Mouse (Mus musculus): ENCODE measurements around the gene Rgr. TPM values are rescaled to one million over a fixed set of nuclear protein-coding genes. Genes with fewer than 3 reads are reported as not detected.

Gene Rgr
- not detected for total RNA-seq (2022)

DNA sequence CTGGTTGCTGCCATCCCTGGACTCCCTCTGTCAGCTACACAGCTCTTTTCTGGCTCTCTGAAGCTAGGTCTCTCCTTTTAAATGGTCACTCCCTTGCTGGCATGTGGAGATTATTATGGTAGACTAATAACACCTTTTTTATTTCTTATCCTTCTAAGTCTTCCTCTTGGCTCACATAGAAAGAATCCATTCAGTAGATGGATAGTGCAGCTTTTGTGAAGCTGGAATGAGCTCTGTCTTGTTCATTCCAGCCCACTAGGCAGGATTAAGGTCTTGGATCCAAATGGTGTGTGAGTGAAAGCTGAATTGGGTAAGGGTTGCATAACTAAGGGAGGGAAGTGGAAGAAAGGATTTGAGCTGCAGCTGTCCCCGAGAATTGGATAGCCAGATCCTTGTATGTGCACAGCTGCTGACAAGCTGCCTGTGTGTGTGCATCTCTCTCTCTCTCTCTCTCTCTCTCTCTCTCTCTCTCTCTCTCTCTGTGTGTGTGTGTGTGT, at the start of gene Rgr:
TSS of gene Rgr (minus strand) at position 51 of the 497 bp plus-strand sequence.
- no peak for DNase-seq (ENCODE audit: low spot score in 2 of 2)

GRCm38 (mm10) chr14:37097956-37098530, 49.3 kb upstream of the Rgr start, which contains the start of gene Cdhr1:
TSS of gene Cdhr1 (minus strand) at chr14:37098347.
- DNase-seq (ENCODE audit: low spot score in 2 of 2) = no peak

- DNase-seq (ENCODE audit: low spot score in 2 of 2) = no peak
These were observed 46.8 kb upstream of the Rgr start for GRCm38 (mm10) chr14:37095556-37095955.

- no peak for DNase-seq (ENCODE audit: low spot score in 2 of 2)
These were observed 45.7 kb upstream of the Rgr start for GRCm38 (mm10) chr14:37094436-37094835.

DNA sequence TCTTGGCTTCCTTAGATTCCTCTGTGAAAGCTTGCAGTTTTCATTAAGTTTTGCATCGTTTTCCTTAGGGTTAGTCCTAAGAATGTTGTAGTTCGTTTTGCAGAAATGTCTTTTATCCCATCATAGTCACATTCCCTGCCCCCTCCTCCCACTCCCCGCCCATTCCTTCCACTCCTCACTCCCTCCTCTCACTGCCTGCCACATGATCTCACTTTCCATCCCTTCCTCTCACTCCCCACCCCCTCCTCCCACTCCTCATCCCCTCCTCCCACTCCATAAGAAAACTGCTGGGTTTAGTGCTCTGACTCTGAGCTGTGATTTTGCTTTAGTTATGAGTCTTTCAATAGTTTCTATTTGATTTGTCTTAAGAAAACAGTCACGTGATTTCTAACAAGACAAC, 35.0 kb upstream of the Rgr start:
- DNase-seq (ENCODE audit: low spot score in 2 of 2) = no peak

DNA sequence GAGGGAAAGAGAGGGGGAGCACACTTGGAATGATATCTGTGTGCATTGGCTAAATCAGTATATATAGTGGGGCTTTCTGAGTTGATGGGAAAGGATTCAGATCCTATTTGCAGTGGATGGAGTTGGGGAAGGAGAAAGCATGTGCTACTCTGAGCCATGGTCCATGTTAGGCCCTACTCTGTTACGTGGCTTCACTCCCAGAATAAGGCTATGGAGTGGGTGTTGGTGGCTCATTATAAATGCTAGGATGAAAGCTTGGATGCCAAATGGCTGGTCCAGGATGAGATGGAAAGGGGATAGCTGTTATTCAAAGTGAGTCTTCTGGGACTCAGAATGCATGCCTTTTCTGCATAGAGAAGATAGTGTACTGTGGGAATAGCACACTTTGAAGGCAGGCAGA, 32.0 kb upstream of the Rgr start:
- no peak for DNase-seq (ENCODE audit: low spot score in 2 of 2)

DNA sequence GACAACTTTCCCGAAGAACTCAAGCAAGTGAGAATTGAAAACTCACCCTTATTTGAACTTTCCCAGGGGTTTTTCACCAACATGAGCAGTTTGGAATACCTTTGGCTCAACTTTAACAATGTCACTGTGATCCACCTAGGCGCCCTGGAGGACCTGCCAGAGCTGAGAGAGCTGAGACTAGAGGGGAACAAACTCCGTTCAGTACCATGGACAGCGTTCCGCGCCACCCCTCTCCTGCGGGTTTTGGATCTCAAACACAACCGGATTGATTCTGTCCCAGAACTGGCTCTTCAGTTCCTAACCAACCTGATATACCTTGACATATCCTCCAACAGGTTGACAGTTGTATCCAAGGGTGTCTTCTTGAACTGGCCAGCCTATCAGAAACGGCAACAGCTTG, 19.8 kb upstream of the Rgr start:
- no peak for DNase-seq (ENCODE audit: low spot score in 2 of 2)

DNA sequence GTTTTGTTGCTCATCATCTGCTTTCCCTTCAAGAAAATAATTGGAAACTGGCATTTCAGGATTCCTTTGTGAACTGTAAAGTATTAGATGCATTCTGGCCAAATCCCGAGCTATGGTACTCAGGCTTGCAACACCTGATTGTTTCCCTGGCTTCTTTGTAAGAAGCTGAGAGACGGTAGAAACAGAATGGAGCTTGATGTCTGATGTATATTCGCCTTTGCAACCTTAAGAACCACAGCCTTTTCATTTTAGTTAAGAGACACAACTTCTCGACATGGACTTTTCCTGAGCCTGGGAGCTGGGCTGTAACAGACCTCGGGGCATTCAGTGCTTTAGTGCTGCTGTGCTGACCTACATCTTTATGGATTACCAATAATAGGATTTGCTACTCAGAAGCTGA, 18.9 kb upstream of the Rgr start, which contains the start of gene Lrit2:
TSS of gene Lrit2 (plus strand) at position 301 of the 400 bp plus-strand sequence.
- DNase-seq (ENCODE audit: low spot score in 2 of 2) = no peak

GRCm38 (mm10) chr14:37066636-37067035, 17.9 kb upstream of the Rgr start:
- no peak for DNase-seq (ENCODE audit: low spot score in 2 of 2)

DNA sequence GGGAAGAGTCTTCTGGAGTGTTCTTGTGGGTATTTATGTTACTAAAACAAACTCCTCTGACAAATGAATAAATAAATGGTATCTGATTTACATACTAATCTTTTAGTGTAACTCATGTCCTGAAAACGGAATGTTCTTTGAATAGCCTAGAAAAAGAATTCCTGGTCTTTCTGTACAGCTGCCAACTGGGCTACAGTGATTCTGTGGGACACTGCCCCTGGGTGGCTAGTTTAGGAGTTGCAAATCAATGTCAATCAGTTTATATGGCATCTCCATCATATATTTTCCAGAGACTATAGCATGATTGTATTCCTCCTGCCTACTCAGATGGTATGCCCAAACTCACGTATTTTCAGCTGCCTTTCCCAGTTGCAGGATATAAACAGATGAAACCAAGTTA, 16.1 kb upstream of the Rgr start:
- no peak for DNase-seq (ENCODE audit: low spot score in 2 of 2)

DNA sequence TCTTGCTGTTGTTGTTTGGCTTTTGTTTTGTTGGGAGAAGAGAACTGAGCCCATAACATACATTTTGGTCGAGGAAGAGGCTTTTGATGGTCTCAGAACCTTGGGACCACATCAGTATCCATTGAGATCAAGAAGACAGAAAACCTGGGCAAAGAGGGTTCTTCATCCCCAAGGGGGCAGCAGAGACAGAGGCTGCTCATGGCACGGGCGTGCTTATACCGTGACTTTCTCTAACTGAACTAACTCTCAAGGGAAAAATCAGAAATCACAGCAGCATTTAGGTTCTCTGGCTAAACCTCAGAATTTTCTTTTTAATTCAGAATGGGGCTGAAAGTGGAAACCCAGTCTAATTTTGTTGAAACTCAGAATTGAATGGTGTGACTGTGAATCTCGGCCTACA, 14.3 kb downstream of the Rgr start:
- no peak for DNase-seq (ENCODE audit: low spot score in 2 of 2)

DNA sequence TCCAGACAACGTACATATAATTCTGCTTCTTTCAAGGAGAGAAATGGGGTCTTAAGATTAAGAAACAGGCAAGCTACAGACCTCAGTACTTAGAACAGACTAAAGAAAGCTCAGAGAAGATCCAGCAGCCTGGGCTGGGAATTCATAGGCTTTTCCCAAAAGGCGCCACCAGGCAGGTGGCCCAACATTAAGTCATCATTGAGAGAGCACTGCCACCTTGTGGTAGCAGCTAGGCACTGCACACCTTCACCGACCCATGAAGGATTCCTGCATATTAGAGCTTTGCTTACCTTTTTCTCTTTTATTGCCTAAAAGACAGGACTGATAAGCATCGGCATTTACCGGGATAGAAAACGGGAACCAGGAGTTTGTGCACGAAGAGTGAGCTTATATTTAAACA, 15.5 kb downstream of the Rgr start:
- DNase-seq (ENCODE audit: low spot score in 2 of 2) = peak; percentile 13 to 36

DNA sequence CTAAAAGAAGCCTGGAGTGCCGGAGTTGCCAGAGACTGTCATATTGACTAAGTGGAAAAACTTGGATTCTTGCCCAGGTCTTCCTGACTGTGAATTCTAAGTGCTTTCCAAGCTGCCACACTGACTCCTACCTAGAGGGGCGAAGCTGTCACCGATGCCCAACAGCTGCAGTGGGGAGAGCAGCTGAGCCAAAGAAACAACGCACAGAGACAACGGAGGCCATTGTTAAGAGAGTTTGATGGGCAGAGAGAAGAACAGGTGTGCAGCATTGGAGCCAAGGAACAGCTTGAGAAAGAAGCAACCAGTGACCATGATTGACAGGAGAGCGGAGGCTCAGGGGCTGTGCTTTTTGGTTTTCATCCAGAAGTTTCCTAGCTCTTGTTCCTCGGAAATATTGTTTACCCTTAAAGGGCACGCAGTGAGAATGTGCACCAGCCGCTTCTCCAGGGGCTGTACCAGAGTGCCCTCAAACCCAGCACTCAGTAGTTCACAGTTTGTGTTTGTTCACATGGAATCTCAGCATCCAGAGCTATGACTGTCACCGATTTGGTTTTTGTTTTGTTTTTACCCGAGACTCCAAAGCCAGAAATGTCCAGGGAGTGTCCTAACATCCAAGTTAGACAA, 16.2 kb downstream of the Rgr start:
- no peak for DNase-seq (ENCODE audit: low spot score in 2 of 2)

GRCm38 (mm10) chr14:37028555-37028954, 20.2 kb downstream of the Rgr start:
- no peak for DNase-seq (ENCODE audit: low spot score in 2 of 2)

DNA sequence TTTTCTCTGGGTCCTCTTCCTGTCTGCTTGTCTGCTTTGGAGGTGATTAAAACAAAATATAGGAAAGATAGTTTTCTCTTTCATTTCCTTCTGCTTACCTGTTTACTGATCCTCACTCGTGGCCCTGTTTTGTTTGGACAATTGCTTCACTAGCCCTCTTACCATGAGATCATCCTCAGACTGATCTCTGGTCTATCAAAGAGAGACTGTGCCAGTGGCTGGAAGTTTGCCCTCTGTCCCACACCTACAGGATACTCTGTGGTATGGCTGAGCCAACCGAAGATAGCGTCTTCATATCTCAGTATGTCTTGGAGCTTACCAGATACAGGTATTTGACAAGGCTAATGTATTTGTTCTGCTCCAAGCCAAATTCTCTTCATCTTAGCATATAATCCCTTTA, 20.8 kb downstream of the Rgr start:
- no peak for DNase-seq (ENCODE audit: low spot score in 2 of 2)

- DNase-seq (ENCODE audit: low spot score in 2 of 2) = no peak
These were observed 21.4 kb downstream of the Rgr start for GRCm38 (mm10) chr14:37027248-37027933.

DNA sequence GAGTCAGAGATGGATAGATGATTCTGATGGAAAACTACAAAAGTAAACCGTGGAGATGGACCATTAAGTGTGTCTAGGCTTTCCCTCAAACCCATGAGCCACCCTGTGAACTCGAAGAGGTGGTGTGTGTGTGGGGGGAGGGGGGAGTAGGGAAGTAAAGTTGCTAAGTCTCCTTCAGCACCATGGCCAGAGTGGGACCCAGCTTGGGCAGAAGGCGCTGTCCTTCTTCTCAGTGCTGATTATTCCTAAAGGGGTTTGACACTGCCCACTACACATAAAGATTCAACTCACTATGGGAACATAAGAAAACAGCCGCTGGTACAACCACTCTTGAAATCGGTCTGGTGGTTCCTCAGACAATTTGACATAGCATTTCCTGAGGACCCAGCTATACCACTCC, 32.9 kb downstream of the Rgr start:
- no peak for DNase-seq (ENCODE audit: low spot score in 2 of 2)

DNA sequence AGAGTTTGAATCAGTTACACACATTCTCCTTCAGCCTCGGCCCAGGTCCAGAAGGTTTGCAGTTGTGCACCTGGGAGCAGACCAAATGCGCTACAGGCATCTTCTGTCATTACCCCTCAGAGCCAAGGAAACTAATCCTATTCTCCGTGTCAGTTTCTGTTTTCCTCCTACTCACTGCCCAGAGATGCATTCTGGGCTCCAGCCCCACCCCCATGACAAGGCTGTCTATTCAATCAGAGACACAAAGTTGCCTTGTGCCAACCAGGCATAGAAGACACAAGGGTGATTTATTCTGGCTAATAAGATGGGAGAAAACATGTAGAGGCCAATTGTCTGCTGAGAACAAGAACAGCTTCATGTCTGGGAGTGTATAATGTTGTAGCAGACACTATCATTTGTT, 35.1 kb downstream of the Rgr start:
- no peak for DNase-seq (ENCODE audit: low spot score in 2 of 2)

DNA sequence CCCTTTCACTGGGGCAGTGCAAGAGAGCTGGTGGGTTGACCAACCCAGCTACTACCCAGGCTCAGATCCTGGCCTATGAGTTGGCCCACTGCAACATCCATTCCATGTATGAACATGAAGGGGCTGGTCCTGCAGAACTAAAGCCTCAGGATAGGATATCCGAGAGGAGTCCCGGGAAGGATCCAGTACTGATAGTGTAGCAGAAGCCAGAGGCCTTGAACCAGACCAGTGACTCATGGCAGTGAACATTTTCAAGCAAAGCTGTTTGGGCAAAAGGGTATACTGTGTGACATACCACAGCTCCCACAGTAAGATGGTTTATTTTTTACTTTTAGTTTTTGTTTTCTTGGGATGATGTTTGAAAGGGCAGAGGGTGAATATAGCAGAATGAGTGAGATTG, 39.1 kb downstream of the Rgr start:
- no peak for DNase-seq (ENCODE audit: low spot score in 2 of 2)

GRCm38 (mm10) chr14:37006489-37006888, 42.3 kb downstream of the Rgr start:
- DNase-seq (ENCODE audit: low spot score in 2 of 2) = no peak

GRCm38 (mm10) chr14:37005865-37006264, 42.9 kb downstream of the Rgr start:
- DNase-seq (ENCODE audit: low spot score in 2 of 2) = no peak

GRCm38 (mm10) chr14:37003431-37004095, 45.2 kb downstream of the Rgr start:
- no peak for DNase-seq (ENCODE audit: low spot score in 2 of 2)
